In the genomic region with DNA sequence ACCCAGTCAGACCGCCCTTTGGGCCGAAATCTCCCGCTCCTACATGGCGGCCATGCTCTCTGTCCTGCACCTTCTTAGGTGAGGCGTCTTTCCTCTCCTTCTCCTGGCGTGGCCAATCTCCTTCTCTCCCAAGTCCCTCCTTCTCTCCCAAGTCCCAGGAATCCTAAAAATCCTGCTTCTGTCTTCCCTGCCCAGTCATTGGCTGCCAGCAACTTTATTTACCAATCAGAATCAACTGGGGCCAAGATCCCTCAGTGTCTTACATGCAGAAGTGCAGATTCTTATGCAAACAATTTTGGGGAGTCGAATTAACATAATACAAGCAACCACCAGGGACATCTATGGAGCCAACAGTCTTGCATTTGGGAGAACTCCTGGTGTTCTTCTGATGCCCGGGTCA, we compare ENCODE assay signal across 30 mouse cellular contexts.
"Had no signal": no experiment of that assay in that cellular context is flagged by ENCODE, and none has a peak within 500 bp of the region (broad histone marks: within the 10 kb centered on the region; RNA-seq: fewer than 3 reads in every experiment).

No protein-coding gene starts in this region.

- H3K27me3 ChIP-seq: heart, embryonic 12.5 days; hindbrain, embryonic 12.5 days; hindbrain, embryonic 13.5 days; hindbrain, embryonic 15.5 days; intestine, embryonic 15.5 days; kidney, embryonic 15.5 days had no signal

- H3K4me1 ChIP-seq: heart, embryonic 12.5 days; heart, embryonic 13.5 days; heart, embryonic 15.5 days; hindbrain, embryonic 10.5 days; intestine, embryonic 15.5 days; kidney, embryonic 15.5 days had no signal

- H3K4me3 ChIP-seq: heart, embryonic 12.5 days; heart, embryonic 13.5 days; heart, embryonic 15.5 days; hindbrain, embryonic 10.5 days; hindbrain, embryonic 12.5 days; hindbrain, embryonic 13.5 days; hindbrain, embryonic 15.5 days; intestine, embryonic 15.5 days; kidney, embryonic 15.5 days; layer of hippocampus, adult 2 months; left cerebral cortex, adult 2 months had no signal

- H3K27ac ChIP-seq: heart, embryonic 13.5 days; heart, embryonic 15.5 days; hindbrain, embryonic 10.5 days; hindbrain, embryonic 12.5 days; hindbrain, embryonic 13.5 days; hindbrain, embryonic 14.5 days; hindbrain, embryonic 15.5 days; hindbrain, postnatal 0 days; intestine, embryonic 15.5 days; kidney, embryonic 15.5 days; kidney, postnatal 0 days; layer of hippocampus, adult 2 months; left cerebral cortex, adult 2 months had no signal

- H3K9ac ChIP-seq: heart, embryonic 12.5 days; heart, embryonic 13.5 days; heart, embryonic 15.5 days; hindbrain, embryonic 12.5 days; hindbrain, embryonic 13.5 days; hindbrain, embryonic 14.5 days; hindbrain, embryonic 15.5 days; intestine, embryonic 15.5 days; kidney, embryonic 15.5 days had no signal

- DNase-seq: heart, postnatal 10 days; heart, postnatal 14 days; heart, postnatal 36 days; heart, postnatal 4 days; kidney, adult 11 months; kidney, adult 18-20 months; kidney, adult 2 months; kidney, adult 8-10 months; kidney, adult 9 months; kidney, postnatal 10 days; kidney, postnatal 14 days; kidney, postnatal 25 days; kidney, postnatal 36 days; kidney, postnatal 4 days; layer of hippocampus, adult 9-11 months; layer of hippocampus, postnatal 36 days had no signal

- H3K9me3 ChIP-seq: heart, embryonic 12.5 days; heart, embryonic 13.5 days; heart, embryonic 15.5 days; hindbrain, embryonic 10.5 days; hindbrain, embryonic 12.5 days; hindbrain, embryonic 13.5 days; hindbrain, embryonic 15.5 days; intestine, embryonic 15.5 days; kidney, embryonic 15.5 days had no signal

- H3K36me3 ChIP-seq: heart, embryonic 12.5 days; heart, embryonic 13.5 days; heart, embryonic 15.5 days; hindbrain, embryonic 10.5 days; hindbrain, embryonic 12.5 days; hindbrain, embryonic 13.5 days; hindbrain, embryonic 15.5 days; intestine, embryonic 15.5 days; kidney, embryonic 15.5 days had no signal
